Mouse (Mus musculus) liver, postnatal 0 days (tissue): Measurements from ENCODE around the gene Ankle1.

Experiments
- CTCF ChIP-seq: sonication (generic); IDR thresholded peaks from 2 replicates; pipeline ENCODE4 v1.5.1; 2016; ENCODE audit warnings: antibody characterized with exemption, low read depth
- EP300 ChIP-seq: IDR thresholded peaks from 2 replicates; pipeline ENCODE4 v1.6.1; 2016; ENCODE audit warnings: antibody characterized with exemption, low read depth, mild to moderate bottlenecking

GRCm38 (mm10) chr8:71383860-71384259 is 21.9 kb upstream of the Ankle1 start:
- no peak for TF ChIP-seq CTCF
- no peak for TF ChIP-seq EP300
